Comparison of ENCODE assay signal across 14 mouse cellular contexts in the genomic region with DNA sequence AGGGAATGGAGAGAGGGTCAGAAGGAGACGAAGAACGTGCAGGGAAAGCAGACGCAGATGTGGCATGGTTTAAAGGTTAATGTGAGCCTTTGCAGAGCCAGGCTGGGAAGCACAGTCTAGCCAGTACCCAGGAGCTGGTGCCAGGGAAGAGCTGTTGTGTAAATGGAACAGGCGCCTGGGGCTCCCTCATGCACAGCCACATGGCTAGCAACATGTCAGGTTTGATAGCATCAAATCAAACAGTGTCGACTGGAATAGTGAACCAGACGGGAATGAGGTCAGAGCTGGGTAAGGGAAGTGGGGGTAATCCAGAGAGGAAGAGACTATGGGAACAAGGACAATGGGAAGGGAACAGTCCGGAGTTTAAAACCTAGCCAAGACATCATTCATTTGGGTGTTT.
DNase-seq lines count a peak whose midpoint lies in the region; ATAC-seq lines count a peak whose summit lies in the region.
"Had no signal": no experiment of that assay in that cellular context is flagged by ENCODE, and none has a peak within 500 bp of the region (broad histone marks: within the 10 kb centered on the region; RNA-seq: fewer than 3 reads in every experiment).

No protein-coding gene starts in this region.

- peak; percentile 90 for DNase-seq in heart, adult 11 months
- DNase-seq in layer of hippocampus, adult 9-11 months, result peak; percentile 14
- DNase-seq in layer of hippocampus, adult 11-12 months (ENCODE audit: low spot score), result no peak
- peak; percentile 29 to 39 for DNase-seq in adrenal gland, postnatal 36 days
- peak; percentile 21 for DNase-seq in lung, postnatal 36 days
- no peak for DNase-seq in urinary bladder, postnatal 10 days (ENCODE audit: low spot score)
- no peak for DNase-seq in liver
- DNase-seq: forebrain, postnatal 0 days had no signal

- WGBS in heart, embryonic 12.5 days, result 55% methylated on average over 7 of the region's 7 CpGs

- H3K27ac ChIP-seq in heart, embryonic 12.5 days (ENCODE audit: poor library complexity, severe bottlenecking), result no peak overlapping the region
- H3K27ac ChIP-seq: embryonic facial prominence, embryonic 12.5 days; heart, adult 2 months; limb, embryonic 15.5 days had no signal

- ATAC-seq in heart, embryonic 12.5 days (ENCODE audit: insufficient number of reproducible peaks, low FRiP score), result no peak
- ATAC-seq: forebrain, postnatal 0 days; Patski had no signal

- H3K9ac ChIP-seq in heart, embryonic 12.5 days, result no peak overlapping the region
- H3K9ac ChIP-seq: embryonic facial prominence, embryonic 12.5 days; forebrain, postnatal 0 days; limb, embryonic 15.5 days had no signal

- peaks cover 13% of the 10 kb centered on the region; the same call in 1 of the 2 replicates for H3K4me1 ChIP-seq in heart, embryonic 12.5 days (replicated peaks)
- H3K4me1 ChIP-seq: embryonic facial prominence, embryonic 12.5 days; limb, embryonic 15.5 days had no signal

- H3K9me3 ChIP-seq in heart, embryonic 12.5 days (replicated peaks), result peaks cover 7% of the 10 kb centered on the region; the same call in 1 of the 2 replicates
- H3K9me3 ChIP-seq: embryonic facial prominence, embryonic 12.5 days; limb, embryonic 15.5 days had no signal

- no peak overlapping the region for H3K4me3 ChIP-seq in heart, embryonic 12.5 days
- H3K4me3 ChIP-seq: embryonic facial prominence, embryonic 12.5 days; heart, adult 2 months; limb, embryonic 15.5 days; myocyte had no signal

- no peaks in the 10 kb centered on the region for H3K27me3 ChIP-seq in heart, embryonic 12.5 days (replicated peaks)
- H3K27me3 ChIP-seq: embryonic facial prominence, embryonic 12.5 days; limb, embryonic 15.5 days; Patski had no signal

- H3K4me2 ChIP-seq in heart, embryonic 12.5 days, result no peak overlapping the region
- H3K4me2 ChIP-seq: embryonic facial prominence, embryonic 12.5 days; limb, embryonic 15.5 days had no signal

- H3K36me3 ChIP-seq in heart, embryonic 12.5 days, result peaks cover 2% of the 10 kb centered on the region; the same call in 1 of the 2 replicates
- H3K36me3 ChIP-seq: embryonic facial prominence, embryonic 12.5 days had no signal

Comparison
In these comparisons a context has a peak if more than half of its experiments do, and no peak if none do; other contexts are left out.
1. DNase-seq: peak in heart, adult 11 months (single experiment), layer of hippocampus, adult 9-11 months (single experiment), adrenal gland, postnatal 36 days (2 of 2) and lung, postnatal 36 days (single experiment); none in layer of hippocampus, adult 11-12 months (single experiment), urinary bladder, postnatal 10 days (single experiment) and liver (single experiment).